Mouse (Mus musculus) testis, adult 2 months (tissue): Measurements from ENCODE around the gene Rgl2.

Experiments used
- CTCF ChIP-seq: fragments of 200-500 bp; IDR thresholded peaks from 2 replicates; pipeline ENCODE4 v1.5.1; 2012; ENCODE audit warnings: low read depth, mild to moderate bottlenecking, inconsistent platforms, low read length, moderate library complexity; ENCODE audit not compliant: control insufficient read depth, insufficient read depth, insufficient replicate concordance
- POLR2A ChIP-seq: fragments of 200-500 bp; IDR thresholded peaks from 2 replicates; pipeline ENCODE4 v1.6.1; 2012; ENCODE audit warnings: low read depth, mild to moderate bottlenecking, inconsistent platforms, low read length, moderate library complexity; ENCODE audit not compliant: control insufficient read depth

- TF ChIP-seq CTCF (no peak), POLR2A (no peak)
These were observed 8.0 kb upstream of the Rgl2 start for GRCm38 (mm10) chr17:33921361-33921760.
